Mouse (Mus musculus) urinary bladder, postnatal 36 days (tissue): ENCODE measurements at regions not wholly inside any gene's neighbourhood (a gene's known extent, or its start where the extent isn't known, plus 50 kb on each side); places are given as distances from the start of the nearest gene placed in this dataset.
A peak's percentile ranks its signal among the peaks of the same experiment; 100 is the strongest.
"Not testable (repeated sequence)": the region's sequence is repeated elsewhere in the genome, so short reads cannot be mapped to it uniquely, and the experiment has no call there.

Experiments used
- DNase-seq, 2 experiments: peaks; one replicate each; pipeline ENCODE4 v3.0.0; 2022; ENCODE audit warnings: low spot score in 2 of 2, mixed read lengths in 1 of 2

DNA sequence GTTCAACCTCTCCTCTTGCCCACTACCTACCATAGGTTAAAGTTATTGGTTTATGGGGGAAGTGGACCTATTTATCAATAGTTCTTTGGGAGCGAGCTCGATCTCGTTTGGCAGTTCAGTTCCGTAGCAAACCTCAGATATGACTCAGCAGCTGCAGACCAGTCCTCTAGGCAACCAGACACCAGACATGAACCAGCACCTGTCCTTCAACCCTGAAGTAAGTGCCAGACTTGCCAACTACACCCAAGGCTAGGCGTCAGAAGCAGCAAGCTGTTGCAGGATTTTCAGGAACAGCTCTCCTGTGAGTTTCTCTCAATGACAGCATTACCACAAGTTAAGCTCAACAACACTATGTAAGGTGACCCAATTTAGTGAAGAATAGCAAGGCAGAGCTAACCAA, 53.3 kb upstream of the Trdn start:
- no peak for DNase-seq

DNA sequence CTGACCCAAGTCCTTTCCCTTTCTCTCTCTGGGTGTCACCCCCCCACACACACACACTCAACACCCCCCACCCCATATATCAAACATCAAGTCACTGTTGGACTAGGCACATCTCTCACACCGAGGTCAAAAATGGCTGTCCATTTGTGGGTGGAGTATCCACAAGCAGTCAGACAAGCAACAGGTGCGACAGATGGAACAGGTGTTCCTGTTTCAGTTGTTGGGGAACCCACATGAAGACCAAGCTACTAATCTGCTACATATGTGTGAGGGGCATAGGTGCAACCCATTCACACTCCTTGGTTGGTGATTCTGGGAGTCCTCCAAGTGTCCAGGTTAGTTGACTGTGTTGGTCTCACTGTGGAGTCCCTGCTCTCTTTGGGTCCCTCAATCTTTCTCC, 58.1 kb upstream of the Trdn start:
- DNase-seq: no peak

GRCm38 (mm10) chr10:32984727-32985587, 94.7 kb upstream of the Nkain2 start:
- peak; percentile 39 to 57 for DNase-seq

DNA sequence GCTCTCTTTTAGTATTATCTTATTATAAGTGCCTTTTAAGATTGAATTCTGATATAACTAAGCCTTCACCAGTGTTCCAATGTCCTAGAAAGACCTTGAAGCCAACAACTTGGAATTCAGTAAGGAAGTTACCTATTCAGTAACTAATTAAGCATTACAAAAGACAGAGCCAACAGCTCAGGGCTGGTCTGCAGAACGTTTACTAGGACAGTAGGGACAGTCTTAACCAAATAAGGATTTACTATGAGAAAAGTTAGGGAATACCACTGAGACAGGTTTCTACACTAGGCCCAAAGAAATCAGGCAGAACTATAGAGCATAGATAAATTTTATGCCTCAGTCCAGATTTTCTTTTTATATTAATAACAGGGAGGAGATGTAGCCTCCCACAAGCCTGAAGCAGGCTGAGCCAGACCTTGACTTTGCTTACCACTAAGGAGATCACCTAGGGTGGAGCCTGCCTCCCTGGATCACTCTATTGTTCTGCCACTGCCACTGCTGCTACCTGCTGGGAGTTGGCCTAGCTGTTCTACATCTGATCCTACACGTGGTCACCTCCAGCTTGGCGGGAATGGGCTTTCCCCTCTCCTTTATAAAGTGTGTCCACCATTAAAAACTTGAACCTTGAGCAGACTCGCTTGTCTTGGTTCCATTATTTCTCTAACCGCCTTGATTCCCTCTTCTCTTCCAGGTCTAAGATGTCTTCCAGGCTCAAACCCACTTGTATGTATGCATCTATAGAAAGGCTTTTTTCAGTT, 68.2 kb upstream of the Nkain2 start:
- DNase-seq: not testable (repeated sequence)

GRCm38 (mm10) chr10:32957476-32957875, 67.2 kb upstream of the Nkain2 start:
- not testable (repeated sequence) for DNase-seq

DNA sequence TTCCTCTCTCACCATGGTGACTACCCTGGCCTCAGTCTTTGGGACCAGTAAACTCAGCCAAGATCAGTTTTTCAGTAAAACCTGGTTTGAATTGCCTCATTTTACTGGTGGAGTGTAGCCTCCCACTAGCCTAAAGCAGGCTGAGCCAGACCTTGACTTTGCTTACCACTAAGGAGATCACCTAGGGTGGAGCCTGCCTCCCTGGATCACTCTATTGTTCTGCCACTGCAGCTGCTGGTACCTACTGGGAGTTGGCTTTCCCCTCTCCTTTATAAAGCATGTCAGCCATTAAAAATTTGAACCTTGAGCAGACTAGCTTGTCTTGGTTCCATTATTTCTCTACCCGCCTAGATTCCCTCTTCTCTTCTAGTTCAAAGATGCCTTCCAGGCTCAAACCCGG, 63.5 kb upstream of the Nkain2 start:
- DNase-seq: not testable (repeated sequence)

GRCm38 (mm10) chr10:32952494-32952893, 62.2 kb upstream of the Nkain2 start:
- DNase-seq: no peak

- no peak for DNase-seq
Observed at GRCm38 (mm10) chr10:32943026-32943425, 52.8 kb upstream of the Nkain2 start.
